Mouse (Mus musculus) ovary, postnatal 36 days (tissue): ENCODE data around the gene Pid1.
A peak's percentile ranks its signal among the peaks of the same experiment; 100 is the strongest.
"Not testable (repeated sequence)": the region's sequence is repeated elsewhere in the genome, so short reads cannot be mapped to it uniquely, and the experiment has no call there.

Experiments
- DNase-seq: peaks from one replicate; pipeline ENCODE4 v3.0.0; 2022; ENCODE audit warnings: low spot score, mixed read lengths

Pid1 gene

GRCm38 (mm10) chr1:84359611-84360500 lies 4.1 kb downstream of the Pid1 start:
- DNase-seq = peak; percentile 16

- no peak for DNase-seq
These were observed 6.8 kb downstream of the Pid1 start for GRCm38 (mm10) chr1:84357216-84357615.

- no peak for DNase-seq
These were observed 13.7 kb downstream of the Pid1 start for GRCm38 (mm10) chr1:84350262-84350661.

GRCm38 (mm10) chr1:84347796-84348476 lies 16.0 kb downstream of the Pid1 start:
- DNase-seq = no peak

- not testable (repeated sequence) for DNase-seq
These were observed 31.2 kb downstream of the Pid1 start for GRCm38 (mm10) chr1:84332797-84333196.

- not testable (repeated sequence) for DNase-seq
These were observed 32.1 kb downstream of the Pid1 start for GRCm38 (mm10) chr1:84331861-84332260.

GRCm38 (mm10) chr1:84325309-84325708 lies 38.7 kb downstream of the Pid1 start:
- no peak for DNase-seq

- no peak for DNase-seq
These were observed 42.7 kb downstream of the Pid1 start for GRCm38 (mm10) chr1:84321327-84321726.

- no peak for DNase-seq
These were observed 45.4 kb downstream of the Pid1 start for GRCm38 (mm10) chr1:84318569-84318968.

GRCm38 (mm10) chr1:84317827-84318226 lies 46.2 kb downstream of the Pid1 start:
- no peak for DNase-seq

GRCm38 (mm10) chr1:84309966-84310460 lies 54.0 kb downstream of the Pid1 start:
- peak; percentile 14 for DNase-seq

- DNase-seq = no peak
These were observed 58.1 kb downstream of the Pid1 start for GRCm38 (mm10) chr1:84305713-84306421.

- no peak for DNase-seq
These were observed 61.2 kb downstream of the Pid1 start for GRCm38 (mm10) chr1:84302788-84303187.

GRCm38 (mm10) chr1:84299719-84300118 lies 64.3 kb downstream of the Pid1 start:
- DNase-seq = no peak

GRCm38 (mm10) chr1:84286682-84287111 lies 77.3 kb downstream of the Pid1 start:
- peak; percentile 20 for DNase-seq

- DNase-seq = no peak
These were observed 78.4 kb downstream of the Pid1 start for GRCm38 (mm10) chr1:84285620-84286019.

- DNase-seq = peak; percentile 75
These were observed 79.5 kb downstream of the Pid1 start for GRCm38 (mm10) chr1:84284293-84285068.

GRCm38 (mm10) chr1:84283119-84283518 lies 80.9 kb downstream of the Pid1 start:
- peak; percentile 36 for DNase-seq

- DNase-seq = no peak
These were observed 83.8 kb downstream of the Pid1 start for GRCm38 (mm10) chr1:84280171-84280570.

GRCm38 (mm10) chr1:84278359-84279255 lies 85.4 kb downstream of the Pid1 start:
- DNase-seq = no peak
